Mouse (Mus musculus) gastrocnemius, adult 2 months (tissue): ENCODE data around the gene Taf6. TPM values are rescaled to one million over a fixed set of nuclear protein-coding genes. Genes with fewer than 3 reads are reported as not detected.
"Not testable (repeated sequence)": the region's sequence is repeated elsewhere in the genome, so short reads cannot be mapped to it uniquely, and the experiment has no call there.

Source experiments
- DNase-seq: peaks from one replicate; pipeline ENCODE4 v3.0.0; 2022
- H3K27ac ChIP-seq: fragments of 200-600 bp; 2 replicates; pipeline ENCODE4 v1.8.1; 2022; ENCODE audit warnings: mild to moderate bottlenecking
- H3K4me3 ChIP-seq: fragments of 200-600 bp; 2 replicates; pipeline ENCODE4 v1.8.1; 2022; ENCODE audit warnings: mild to moderate bottlenecking, moderate library complexity
- CTCF ChIP-seq: fragments of 200-600 bp; IDR thresholded peaks from 2 replicates; pipeline ENCODE4 v1.8.1; 2022; ENCODE audit warnings: antibody characterized with exemption, mild to moderate bottlenecking, moderate library complexity
- intact Hi-C: fragments of 180-260 bp; cut with DNase I; formaldehyde crosslinking; loops from one replicate; pipeline ENCODE4 v1.15.1; 2025
- long read RNA-seq, 2 experiments: library from polyadenylated mRNA; stranded (forward); transcript quantifications; one replicate each; pipeline ENCODE4 v2.0.0; 2021
- total RNA-seq, 2 experiments: library from RNA; stranded (reverse); gene quantifications; 2 replicates each; pipeline ENCODE4 v1.2.3; 2021

Taf6 gene
- total RNA-seq, result 10 to 100 TPM; 30.5 to 33.1 TPM
- long read RNA-seq, experiment 1, transcript Taf6-201 (15 exons, 2,304 nt), result major isoform, 90 of 120 reads
- long read RNA-seq, experiment 1, partial matches to known transcripts, result 5 of 120 reads
- long read RNA-seq, experiment 1, other reads (novel, unspliced or antisense), result 25 of 120 reads
- long read RNA-seq, experiment 2, transcript Taf6-201 (15 exons, 2,304 nt), result major isoform, 66 of 95 reads
- long read RNA-seq, experiment 2, partial matches to known transcripts, result 7 of 95 reads
- long read RNA-seq, experiment 2, other reads (novel, unspliced or antisense), result 20 of 95 reads

GRCm38 (mm10) chr5:138186950-138187638, at the start of gene Taf6, which contains the start of gene Cnpy4:
Gene Taf6, minus strand, starts transcription at chr5:138187451.
Gene Cnpy4, plus strand, starts transcription at chr5:138187485.
- TF ChIP-seq CTCF, result no peak
- intact Hi-C loops, result loop anchor here (1.0 kb wide), 1 partner anchor 16 kb away; no protein-coding TSS in a partner anchor
- DNase-seq, result peak; percentile 88
- peak within 1 kb of the TSS; percentile 97 for H3K27ac ChIP-seq
- H3K4me3 ChIP-seq, result peak within 1 kb of the TSS; percentile 98

DNA sequence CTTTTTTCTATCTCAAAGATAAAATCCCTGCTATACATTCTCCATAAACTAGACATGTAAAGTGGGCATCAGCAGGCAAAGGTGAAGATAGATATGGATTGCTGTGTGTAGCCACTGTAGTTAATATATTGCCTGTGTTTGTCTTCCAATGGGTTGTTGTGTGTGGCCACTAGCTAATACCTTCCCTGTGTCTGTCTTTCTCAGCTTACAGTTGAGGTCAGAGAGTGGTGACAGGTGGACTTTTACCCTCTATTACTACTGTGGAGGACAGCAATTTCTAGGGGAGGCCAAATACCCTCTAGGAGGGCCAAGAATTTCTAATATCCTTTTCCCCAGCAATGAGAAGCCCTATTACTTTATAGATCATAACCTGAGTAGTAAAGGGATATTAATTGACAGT, 47.0 kb upstream of the Taf6 start:
- Histone ChIP-seq H3K27ac (no peak overlapping the region), H3K4me3 (no peak overlapping the region)
- no peak for DNase-seq
- no peak for TF ChIP-seq CTCF
- intact Hi-C loops, result loop anchor here (2.0 kb wide), 1 partner anchor 27 kb away; no protein-coding TSS in a partner anchor

DNA sequence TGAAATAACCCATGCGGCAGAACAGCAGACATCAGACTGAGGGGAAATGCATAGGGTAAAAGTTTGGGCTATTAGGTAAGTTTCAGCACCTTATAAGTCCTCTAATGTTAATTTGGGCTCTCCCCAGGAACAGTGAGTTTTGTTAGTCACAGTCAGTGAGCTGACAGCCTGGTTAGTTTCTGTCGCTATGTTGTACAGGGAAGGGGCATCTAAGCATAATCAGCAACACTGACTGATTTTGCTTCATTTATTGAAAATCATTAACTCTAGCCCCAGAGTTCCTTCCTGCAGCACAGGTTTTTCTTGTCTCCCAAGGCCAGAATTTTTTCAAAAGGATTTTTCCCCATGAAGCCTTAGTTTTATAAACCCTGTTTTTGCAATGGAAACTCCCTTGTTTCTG, 46.5 kb upstream of the Taf6 start:
- TF ChIP-seq CTCF, result no peak
- intact Hi-C loops, result loop anchor here (2.0 kb wide), 1 partner anchor 27 kb away; no protein-coding TSS in a partner anchor
- H3K27ac ChIP-seq, result no peak overlapping the region
- no peak for DNase-seq
- H3K4me3 ChIP-seq, result no peak overlapping the region

DNA sequence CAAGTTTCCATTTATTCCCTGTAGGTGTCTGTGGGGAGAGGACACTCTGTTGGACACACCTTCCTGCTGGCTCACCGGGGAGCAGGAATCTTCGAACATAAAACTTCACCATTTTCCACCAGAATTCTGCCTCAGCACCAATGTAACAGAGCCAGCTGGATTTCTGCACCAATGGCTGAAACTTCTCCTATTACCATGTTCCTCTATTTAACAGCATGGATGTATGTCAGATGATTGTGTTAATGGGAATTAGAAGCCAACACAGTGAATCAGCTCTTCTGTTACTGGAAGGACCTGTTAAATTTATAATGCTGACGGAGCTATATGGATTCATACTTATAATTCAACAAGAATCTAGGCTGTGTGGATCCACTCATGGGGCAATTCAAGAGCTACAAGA, 42.3 kb upstream of the Taf6 start:
- DNase-seq, result no peak
- no peak for TF ChIP-seq CTCF
- intact Hi-C loops, result no loop called here
- Histone ChIP-seq H3K27ac (no peak overlapping the region), H3K4me3 (no peak overlapping the region)

- peak; percentile 52 for TF ChIP-seq CTCF
- Histone ChIP-seq H3K4me3 (no peak overlapping the region), H3K27ac (no peak overlapping the region)
- intact Hi-C loops, result no loop called here
- DNase-seq, result peak; percentile 33
Observed at GRCm38 (mm10) chr5:138228026-138228425, 40.8 kb upstream of the Taf6 start.

- Histone ChIP-seq H3K4me3 (no peak overlapping the region), H3K27ac (no peak overlapping the region)
- no peak for TF ChIP-seq CTCF
- no peak for DNase-seq
- intact Hi-C loops, result no loop called here
Observed at GRCm38 (mm10) chr5:138227367-138227766, 40.1 kb upstream of the Taf6 start.

GRCm38 (mm10) chr5:138226491-138226890, 39.2 kb upstream of the Taf6 start:
- no peak for DNase-seq
- Histone ChIP-seq H3K27ac (no peak overlapping the region), H3K4me3 (no peak overlapping the region)
- intact Hi-C loops, result no loop called here
- no peak for TF ChIP-seq CTCF

- H3K27ac ChIP-seq, result no peak within 1 kb of the TSS
- intact Hi-C loops, result no loop called here
- DNase-seq, result no peak
- H3K4me3 ChIP-seq, result no peak within 1 kb of the TSS
- TF ChIP-seq CTCF, result no peak
Observed at GRCm38 (mm10) chr5:138225700-138226099, 38.4 kb upstream of the Taf6 start, which contains the start of gene Nxpe5. Gene Nxpe5, plus strand, starts transcription at chr5:138225898.

DNA sequence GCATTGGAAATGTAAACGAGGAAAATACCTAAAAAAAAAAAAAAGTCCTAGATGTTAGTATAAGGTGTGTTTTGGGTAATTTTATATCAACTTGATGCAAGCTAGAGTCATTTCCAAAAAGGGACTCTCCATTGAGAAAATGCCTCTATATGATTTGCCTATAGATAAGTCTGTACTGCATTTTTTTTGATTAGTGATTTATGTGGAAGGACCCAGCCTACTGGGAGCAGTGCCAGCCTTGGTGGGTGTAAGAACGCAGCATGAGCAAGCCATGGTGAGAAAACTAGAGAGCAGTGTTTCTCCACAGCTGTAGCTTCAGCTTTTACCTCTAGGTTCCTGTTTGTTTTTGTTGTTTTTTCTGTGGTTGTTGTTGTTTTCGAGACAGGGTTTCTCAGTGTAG, 36.0 kb upstream of the Taf6 start:
- no peak for DNase-seq
- intact Hi-C loops, result no loop called here
- Histone ChIP-seq H3K4me3 (no peak overlapping the region), H3K27ac (no peak overlapping the region)
- no peak for TF ChIP-seq CTCF

DNA sequence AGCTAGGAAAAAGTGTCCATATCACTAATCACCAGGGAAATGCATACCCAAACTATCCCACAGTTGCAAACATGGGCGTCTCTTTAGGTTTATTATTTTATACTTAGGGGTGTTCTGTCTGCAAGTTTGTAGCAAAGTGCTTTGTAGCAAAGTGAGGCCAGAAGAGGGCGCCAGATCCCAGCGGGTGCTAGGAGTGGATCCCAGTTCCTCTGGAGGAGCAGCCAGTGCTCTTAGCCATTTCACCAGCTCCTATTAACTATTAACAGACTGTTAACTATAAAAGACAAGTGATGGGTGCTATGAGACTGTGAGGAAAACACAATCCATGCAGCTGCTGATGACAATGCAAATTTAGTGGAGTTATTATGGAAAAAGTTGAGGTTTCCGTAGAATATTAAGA, 34.9 kb upstream of the Taf6 start:
- peak; percentile 97 for TF ChIP-seq CTCF
- peak; percentile 83 for DNase-seq
- H3K4me3 ChIP-seq, result no peak overlapping the region
- intact Hi-C loops, result no loop called here
- H3K27ac ChIP-seq, result no peak overlapping the region

DNA sequence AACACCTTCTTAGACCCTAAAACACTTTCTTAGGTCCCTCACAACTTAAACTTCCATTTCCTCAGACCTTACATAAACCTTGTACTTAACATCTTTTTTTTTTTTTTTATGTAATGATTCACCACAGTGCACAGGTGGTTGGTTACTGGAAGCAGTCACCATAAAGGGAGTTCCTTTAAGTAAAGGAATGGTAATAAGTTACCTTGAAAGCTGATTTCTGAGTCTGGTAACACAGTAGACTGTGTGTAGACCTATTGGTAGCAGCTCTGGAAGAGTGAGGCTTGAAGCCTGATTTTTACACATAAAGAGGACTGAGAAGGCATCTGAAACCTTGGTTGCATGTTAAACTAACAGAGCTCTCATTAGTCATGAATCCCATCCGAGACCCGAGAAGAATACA, 32.6 kb upstream of the Taf6 start:
- no peak for DNase-seq
- no peak overlapping the region for H3K27ac ChIP-seq
- no peak overlapping the region for H3K4me3 ChIP-seq
- intact Hi-C loops, result no loop called here
- no peak for TF ChIP-seq CTCF

GRCm38 (mm10) chr5:138216632-138217031, 29.4 kb upstream of the Taf6 start:
- H3K27ac ChIP-seq, DNase-seq, intact Hi-C loops, H3K4me3 ChIP-seq: not testable (repeated sequence)

- no peak for DNase-seq
- intact Hi-C loops, result loop anchor here (2.0 kb wide), 1 partner anchor 27 kb away; no protein-coding TSS in a partner anchor
- H3K4me3 ChIP-seq, result no peak overlapping the region
- no peak for TF ChIP-seq CTCF
- no peak overlapping the region for H3K27ac ChIP-seq
Observed at GRCm38 (mm10) chr5:138207873-138208272, 20.6 kb upstream of the Taf6 start.
